Mouse (Mus musculus): Measurements from ENCODE around the gene Otud7b.

- TF ChIP-seq CTCF (IDR thresholded peaks at IDR 0.05; ENCODE audit: low read depth, low read length) (no peak), POLR2A (IDR thresholded peaks at IDR 0.05; ENCODE audit: borderline replicate concordance, low read depth, low read length) (no peak)
These were observed 4.0 kb downstream of the Otud7b start for GRCm38 (mm10) chr3:96108315-96108714.
